Mouse (Mus musculus): ENCODE measurements at regions not wholly inside any gene's neighbourhood (a gene's known extent, or its start where the extent isn't known, plus 50 kb on each side); places are given as distances from the start of the nearest gene placed in this dataset.
"Not testable (repeated sequence)": the region's sequence is repeated elsewhere in the genome, so short reads cannot be mapped to it uniquely, and the experiment has no call there.

DNA sequence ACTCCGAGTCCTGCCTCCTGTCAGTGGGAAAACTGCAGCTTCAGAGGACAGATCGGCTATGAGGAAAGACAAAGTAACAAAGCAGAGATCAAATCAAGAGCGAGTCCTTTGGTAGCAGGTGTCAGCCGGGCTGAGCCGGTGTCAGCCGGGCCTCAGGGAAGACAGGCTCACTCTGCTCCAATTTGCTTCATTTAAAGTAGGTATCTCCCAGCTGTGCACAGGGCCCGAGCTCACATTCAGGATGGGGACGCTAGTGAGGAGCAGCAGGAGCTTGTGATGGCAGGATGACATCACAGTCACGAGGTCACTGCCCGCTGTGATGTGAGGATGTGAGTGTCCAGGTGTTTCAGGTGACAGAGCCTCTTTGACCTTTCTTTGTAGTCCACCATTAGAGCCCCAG is 137.8 kb upstream of the Sfswap start:
- H3K9me3 ChIP-seq: no peaks in the 10 kb centered on the region
- no peaks in the 10 kb centered on the region for H3K27me3 ChIP-seq (ENCODE audit: poor library complexity, severe bottlenecking)
- H3K4me1 ChIP-seq: peaks cover 8% of the 10 kb centered on the region; the same call in 1 of the 2 replicates
- no peak overlapping the region for H3K27ac ChIP-seq
- WGBS: 84% methylated on average over 10 of the region's 10 CpGs
- H3K36me3 ChIP-seq (replicated peaks): no peaks in the 10 kb centered on the region
- DNase-seq (ENCODE audit: extremely low spot score, low spot score): no peak
- H3K4me3 ChIP-seq: no peak overlapping the region

DNA sequence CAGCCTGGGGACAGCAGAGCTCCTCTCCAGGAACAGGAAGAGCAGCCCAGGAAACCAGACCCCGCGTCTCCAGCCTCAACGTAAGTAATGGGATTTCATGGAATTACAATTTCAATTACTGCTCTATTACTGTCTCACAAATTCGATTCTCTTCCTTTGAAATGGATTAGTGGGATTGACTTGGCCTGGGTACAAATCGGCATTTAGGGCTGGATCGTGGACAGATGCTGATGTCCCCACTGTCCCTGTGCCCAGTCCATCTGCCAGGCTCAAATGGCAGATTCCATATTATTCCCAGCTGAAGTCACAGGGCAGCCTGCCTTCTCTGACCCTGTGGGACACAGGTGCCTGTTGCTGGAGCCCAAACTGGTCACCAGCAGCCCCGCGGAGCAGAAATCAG is 136.0 kb upstream of the Sfswap start:
- DNase-seq (ENCODE audit: extremely low spot score, low spot score): no peak
- 82% methylated on average over 8 of the region's 8 CpGs for WGBS

DNA sequence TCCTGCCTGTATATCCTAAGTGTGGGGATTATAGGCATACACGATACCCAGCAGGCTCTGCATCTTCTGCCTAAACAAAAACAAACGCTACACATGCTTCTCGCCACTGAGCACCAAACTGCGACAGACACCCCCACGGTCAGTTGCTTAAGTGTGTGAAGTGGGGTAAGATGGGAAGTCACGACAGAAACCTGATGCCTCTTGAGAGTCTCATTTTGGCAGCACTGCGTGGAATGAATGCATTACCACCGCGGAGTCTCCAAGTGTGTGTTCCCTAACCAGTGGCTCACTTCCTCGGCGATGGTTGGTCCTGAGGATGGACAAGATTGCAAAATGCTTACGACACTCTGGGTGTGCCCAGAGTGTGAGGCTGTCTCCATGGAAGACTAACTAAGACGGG is 133.8 kb upstream of the Sfswap start:
- no peaks in the 10 kb centered on the region for H3K36me3 ChIP-seq (replicated peaks)
- no peak for DNase-seq (ENCODE audit: extremely low spot score, low spot score)
- H3K4me1 ChIP-seq: no peaks in the 10 kb centered on the region
- no peak overlapping the region for H3K4me3 ChIP-seq
- no peaks in the 10 kb centered on the region for H3K9me3 ChIP-seq
- 91% methylated on average over 13 of the region's 13 CpGs for WGBS
- H3K27ac ChIP-seq: no peak overlapping the region
- no peaks in the 10 kb centered on the region for H3K27me3 ChIP-seq (ENCODE audit: poor library complexity, severe bottlenecking)

More for the DNA sequence above, 136.0 kb upstream of the Sfswap start:
- no peaks in the 10 kb centered on the region for H3K9me3 ChIP-seq
- no peaks in the 10 kb centered on the region for H3K36me3 ChIP-seq (replicated peaks)
- no peaks in the 10 kb centered on the region for H3K27me3 ChIP-seq (ENCODE audit: poor library complexity, severe bottlenecking)
- H3K4me3 ChIP-seq: no peak overlapping the region
- H3K4me1 ChIP-seq: peaks cover 5% of the 10 kb centered on the region; the same call in 1 of the 2 replicates
- no peak overlapping the region for H3K27ac ChIP-seq

DNA sequence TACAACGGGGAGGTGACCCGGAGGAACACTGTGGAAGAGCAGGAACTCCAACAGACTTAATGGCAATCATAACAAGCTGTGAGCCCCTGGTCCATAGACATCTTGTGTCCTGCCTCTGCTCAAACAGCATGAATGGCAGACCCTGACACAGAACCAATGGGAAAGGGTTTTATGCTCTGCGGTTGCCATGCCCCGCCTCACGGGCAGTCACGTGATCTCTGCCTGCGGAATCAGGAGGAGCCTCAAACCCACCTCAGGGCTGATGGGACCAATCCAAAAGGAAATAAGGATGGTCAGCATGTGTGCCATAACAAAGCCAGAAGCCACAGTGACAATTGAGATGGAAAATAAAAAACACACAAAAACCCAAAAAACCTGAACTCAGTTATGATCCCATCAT is 120.2 kb upstream of the Sfswap start:
- H3K27me3 ChIP-seq (ENCODE audit: poor library complexity, severe bottlenecking): no peaks in the 10 kb centered on the region
- no peak overlapping the region for H3K4me3 ChIP-seq
- peaks cover 9% of the 10 kb centered on the region; the same call in 1 of the 2 replicates for H3K9me3 ChIP-seq
- WGBS: 95% methylated on average over 7 of the region's 7 CpGs
- H3K27ac ChIP-seq: no peak overlapping the region
- no peaks in the 10 kb centered on the region for H3K36me3 ChIP-seq (replicated peaks)
- DNase-seq (ENCODE audit: extremely low spot score, low spot score): no peak
- peaks cover under 1% of the 10 kb centered on the region; the same call in 1 of the 2 replicates for H3K4me1 ChIP-seq

DNA sequence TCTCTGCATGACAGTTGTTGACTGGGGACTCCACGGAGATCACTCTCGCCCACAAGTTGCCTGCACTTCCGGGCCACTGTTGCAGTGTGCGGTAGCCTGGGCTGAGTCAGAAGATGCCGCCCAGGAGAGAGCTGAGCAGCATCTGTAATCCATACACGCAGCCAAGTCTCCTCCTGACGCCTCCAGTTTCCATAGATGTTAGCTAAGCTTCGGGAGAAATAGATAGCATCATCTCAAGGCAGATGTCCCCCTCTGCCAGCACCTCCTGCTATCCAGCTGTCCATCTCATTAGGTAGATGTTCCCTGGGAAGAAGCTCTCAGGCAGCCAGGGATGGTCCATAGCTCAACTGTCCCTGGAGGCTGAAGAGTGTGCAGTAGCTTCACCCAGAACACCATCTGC is 116.0 kb upstream of the Sfswap start:
- DNase-seq (ENCODE audit: extremely low spot score, low spot score): no peak
- WGBS: 89% methylated on average over 8 of the region's 8 CpGs
- Histone ChIP-seq H3K27ac (no peak overlapping the region), H3K36me3 (replicated peaks) (no peaks in the 10 kb centered on the region), H3K9me3 (no peaks in the 10 kb centered on the region), H3K4me3 (no peak overlapping the region), H3K27me3 (ENCODE audit: poor library complexity, severe bottlenecking) (no peaks in the 10 kb centered on the region), H3K4me1 (peaks cover 7% of the 10 kb centered on the region)

DNA sequence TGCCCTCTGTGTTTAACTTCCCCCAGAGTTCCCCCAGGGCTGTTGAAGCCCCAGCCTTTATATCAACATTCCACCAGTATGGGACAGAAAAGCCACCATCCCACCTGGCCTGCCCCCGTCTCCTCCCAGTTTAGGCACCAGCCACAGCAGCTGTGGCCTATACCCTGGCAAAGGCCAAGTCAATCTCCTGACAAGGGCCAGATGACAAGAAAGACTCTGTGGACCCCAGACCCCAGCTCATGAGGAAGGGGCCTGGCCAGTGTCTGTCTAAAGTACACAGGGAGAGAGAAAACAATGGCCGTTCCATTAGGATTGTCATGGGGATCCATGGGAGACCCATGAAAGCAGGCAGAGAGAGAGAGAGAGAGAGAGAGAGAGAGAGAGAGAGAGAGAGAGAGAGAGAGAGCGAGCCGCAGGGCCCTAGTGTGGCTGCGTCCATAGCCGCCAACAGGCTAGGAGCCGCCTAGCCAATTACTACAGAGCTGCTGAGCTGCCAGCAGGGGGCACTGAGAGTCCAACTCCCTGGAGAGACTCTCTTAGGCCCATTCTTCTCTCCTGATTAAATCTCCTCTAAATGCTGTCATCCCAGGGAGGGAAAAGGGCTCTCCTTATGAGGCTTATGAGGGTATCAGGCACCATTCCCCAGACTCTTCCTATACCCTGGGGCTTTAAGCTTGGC is 114.9 kb upstream of the Sfswap start:
- not testable (repeated sequence) for H3K4me3 ChIP-seq; H3K9me3 ChIP-seq; H3K36me3 ChIP-seq (replicated peaks); H3K27me3 ChIP-seq (ENCODE audit: poor library complexity, severe bottlenecking); H3K4me1 ChIP-seq
- 0 out of 2 replicates have a peak overlapping the region, but pooled peaks have one; percentile 44 for H3K27ac ChIP-seq
- 52% methylated on average over 2 of the region's 7 CpGs for WGBS
- peak; percentile 23 for DNase-seq (ENCODE audit: extremely low spot score, low spot score)

DNA sequence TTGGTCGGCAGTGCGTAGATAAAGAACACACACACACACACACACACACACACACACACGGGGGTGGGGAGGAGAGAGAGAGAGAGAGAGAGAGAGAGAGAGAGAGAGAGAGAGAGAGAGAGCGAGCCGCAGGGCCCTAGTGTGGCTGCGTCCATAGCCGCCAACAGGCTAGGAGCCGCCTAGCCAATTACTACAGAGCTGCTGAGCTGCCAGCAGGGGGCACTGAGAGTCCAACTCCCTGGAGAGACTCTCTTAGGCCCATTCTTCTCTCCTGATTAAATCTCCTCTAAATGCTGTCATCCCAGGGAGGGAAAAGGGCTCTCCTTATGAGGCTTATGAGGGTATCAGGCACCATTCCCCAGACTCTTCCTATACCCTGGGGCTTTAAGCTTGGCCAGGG is 114.3 kb upstream of the Sfswap start:
- not testable (repeated sequence) for DNase-seq (ENCODE audit: extremely low spot score, low spot score); H3K27me3 ChIP-seq (ENCODE audit: poor library complexity, severe bottlenecking); H3K9me3 ChIP-seq; H3K4me1 ChIP-seq; H3K36me3 ChIP-seq (replicated peaks); H3K27ac ChIP-seq; H3K4me3 ChIP-seq
- WGBS: no CpG with 5 or more reads among the region's 8 CpGs

DNA sequence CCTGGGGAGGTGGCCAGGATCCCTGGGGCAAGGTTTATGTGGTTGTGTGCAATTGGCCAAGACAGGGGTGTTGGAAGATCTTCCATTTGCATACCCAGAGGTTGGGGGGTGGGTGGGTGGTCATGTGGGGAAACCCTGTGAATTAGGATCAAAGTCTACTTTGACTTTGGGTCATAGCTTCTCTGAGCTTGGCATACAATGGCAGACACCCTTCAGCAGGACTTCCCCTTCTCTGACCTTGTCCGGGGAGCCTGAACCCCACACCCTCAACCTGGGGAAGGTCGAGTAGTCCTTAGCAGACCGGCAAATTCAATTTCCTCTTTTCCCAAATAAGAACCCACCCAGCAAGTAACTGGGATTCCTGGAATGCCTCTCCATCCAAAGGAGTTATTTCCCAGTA is 113.7 kb upstream of the Sfswap start:
- Histone ChIP-seq H3K4me3 (no peak overlapping the region), H3K27ac (no peak overlapping the region), H3K9me3 (no peaks in the 10 kb centered on the region), H3K4me1 (peaks cover 7% of the 10 kb centered on the region), H3K36me3 (replicated peaks) (no peaks in the 10 kb centered on the region), H3K27me3 (ENCODE audit: poor library complexity, severe bottlenecking) (0 out of 2 replicates have a peak, but pooled peaks cover 3% of the 10 kb centered on the region)
- DNase-seq (ENCODE audit: extremely low spot score, low spot score): no peak
- WGBS: 73% methylated on average over 3 of the region's 3 CpGs

DNA sequence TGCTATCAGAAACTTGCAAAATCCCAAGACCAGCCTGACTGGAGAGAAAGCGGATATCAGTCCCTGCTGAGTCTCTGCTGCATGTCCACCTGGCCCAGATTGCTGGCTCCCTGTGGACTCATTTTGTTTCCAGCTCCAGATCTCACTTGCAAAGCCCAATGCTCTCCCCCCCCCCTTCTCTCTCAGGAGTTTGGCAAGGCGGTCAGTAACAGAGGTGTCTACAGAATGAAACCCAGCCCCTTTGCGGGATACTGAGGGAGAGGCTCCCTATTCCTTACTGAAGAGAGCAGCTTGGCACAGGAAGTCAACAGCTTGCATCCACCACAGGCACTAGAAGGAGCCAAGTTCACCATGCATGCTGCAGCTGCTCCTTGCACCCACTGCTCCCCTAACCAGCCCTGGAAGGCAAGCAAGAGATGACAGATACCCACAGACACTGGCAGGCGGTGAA is 110.1 kb upstream of the Sfswap start:
- H3K4me1 ChIP-seq: peaks cover 5% of the 10 kb centered on the region
- H3K27ac ChIP-seq: no peak overlapping the region
- 63% methylated on average over 4 of the region's 4 CpGs for WGBS
- H3K27me3 ChIP-seq (ENCODE audit: poor library complexity, severe bottlenecking): 0 out of 2 replicates have a peak, but pooled peaks cover 3% of the 10 kb centered on the region
- DNase-seq (ENCODE audit: extremely low spot score, low spot score): no peak
- no peaks in the 10 kb centered on the region for H3K9me3 ChIP-seq
- no peaks in the 10 kb centered on the region for H3K36me3 ChIP-seq (replicated peaks)
- no peak overlapping the region for H3K4me3 ChIP-seq

DNA sequence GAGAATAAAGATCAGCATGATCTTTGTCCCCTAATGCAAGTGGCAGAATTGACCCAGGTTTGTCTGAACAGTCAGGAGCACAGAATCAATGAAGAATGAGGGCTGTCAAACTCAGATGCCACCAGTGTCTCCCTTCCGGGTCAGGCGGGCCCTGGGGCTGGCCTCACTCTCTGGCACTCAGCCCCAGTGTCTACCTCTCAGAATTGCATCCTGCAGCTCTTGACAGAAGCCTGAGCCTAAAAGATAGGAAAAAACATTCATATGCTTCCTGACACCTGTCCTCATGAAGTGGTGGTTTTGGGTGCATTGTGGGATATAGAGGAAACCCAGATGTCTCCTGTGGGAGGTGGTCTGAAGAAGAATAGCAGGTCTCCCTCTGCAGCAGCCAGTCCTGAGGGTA is 107.9 kb upstream of the Sfswap start:
- Histone ChIP-seq H3K36me3 (replicated peaks) (no peaks in the 10 kb centered on the region), H3K27me3 (ENCODE audit: poor library complexity, severe bottlenecking) (0 out of 2 replicates have a peak, but pooled peaks cover 3% of the 10 kb centered on the region), H3K4me3 (no peak overlapping the region), H3K9me3 (no peaks in the 10 kb centered on the region), H3K27ac (no peak overlapping the region), H3K4me1 (no peaks in the 10 kb centered on the region)
- WGBS: 90% methylated on average over 2 of the region's 2 CpGs
- DNase-seq (ENCODE audit: extremely low spot score, low spot score): no peak

DNA sequence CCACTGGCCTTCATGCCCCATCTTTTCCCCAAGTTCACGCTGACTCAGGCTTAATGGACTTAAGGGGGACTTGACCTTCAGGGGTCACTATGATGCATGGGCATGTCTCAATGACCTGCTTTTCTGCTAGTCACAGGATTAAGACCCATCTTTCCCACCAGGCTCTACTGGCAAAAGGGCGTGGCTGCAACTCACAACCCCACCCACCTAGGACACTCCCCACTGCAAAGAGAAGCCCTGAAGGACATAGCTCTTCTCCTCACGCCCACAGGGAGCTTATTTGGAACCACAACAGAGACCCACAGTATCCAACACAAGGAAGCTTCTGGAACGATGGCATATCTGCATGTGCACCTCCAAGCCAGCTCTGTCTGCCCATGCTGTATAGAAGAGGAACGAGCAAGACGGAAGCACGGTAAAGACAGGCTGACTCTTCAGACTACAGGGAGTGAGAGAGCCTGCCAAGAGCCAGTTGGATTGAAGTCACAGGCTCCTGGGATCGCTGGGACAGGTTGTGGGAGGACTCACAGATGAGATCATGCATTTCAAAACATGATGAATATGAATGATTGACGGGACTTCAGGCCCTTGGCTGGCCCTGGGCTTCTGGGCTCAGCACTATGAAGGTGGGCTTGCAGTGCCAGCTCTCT is 107.3 kb upstream of the Sfswap start:
- H3K4me1 ChIP-seq: no peaks in the 10 kb centered on the region
- H3K27ac ChIP-seq: no peak overlapping the region
- H3K9me3 ChIP-seq: no peaks in the 10 kb centered on the region
- 83% methylated on average over 9 of the region's 9 CpGs for WGBS
- H3K36me3 ChIP-seq (replicated peaks): no peaks in the 10 kb centered on the region
- 0 out of 2 replicates have a peak, but pooled peaks cover 3% of the 10 kb centered on the region for H3K27me3 ChIP-seq (ENCODE audit: poor library complexity, severe bottlenecking)
- H3K4me3 ChIP-seq: no peak overlapping the region
- DNase-seq (ENCODE audit: extremely low spot score, low spot score): no peak

DNA sequence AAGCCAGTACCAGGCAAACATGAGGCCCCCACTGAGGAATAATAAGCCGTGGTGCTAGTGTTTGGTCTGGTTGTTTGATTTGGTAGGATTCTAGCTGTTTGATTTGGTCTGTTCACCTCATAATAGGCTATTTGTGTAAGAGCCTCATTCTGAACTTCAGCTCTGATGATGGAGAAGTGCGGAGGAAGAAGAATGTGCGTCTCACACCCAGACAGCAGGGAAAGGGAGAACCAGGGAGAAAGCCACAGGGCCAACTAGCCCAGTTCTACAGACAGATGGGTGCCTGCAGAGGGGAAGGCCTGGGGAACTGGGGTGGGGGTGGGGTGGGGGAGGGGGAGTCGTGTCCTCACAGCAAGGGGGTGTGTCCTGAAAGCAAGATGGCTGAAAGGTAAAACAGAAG is 106.6 kb upstream of the Sfswap start:
- no peak overlapping the region for H3K27ac ChIP-seq
- no peaks in the 10 kb centered on the region for H3K36me3 ChIP-seq (replicated peaks)
- H3K4me3 ChIP-seq: no peak overlapping the region
- H3K9me3 ChIP-seq: no peaks in the 10 kb centered on the region
- 87% methylated on average over 3 of the region's 4 CpGs for WGBS
- 0 out of 2 replicates have a peak, but pooled peaks cover 3% of the 10 kb centered on the region for H3K27me3 ChIP-seq (ENCODE audit: poor library complexity, severe bottlenecking)
- H3K4me1 ChIP-seq: no peaks in the 10 kb centered on the region
- DNase-seq (ENCODE audit: extremely low spot score, low spot score): no peak

DNA sequence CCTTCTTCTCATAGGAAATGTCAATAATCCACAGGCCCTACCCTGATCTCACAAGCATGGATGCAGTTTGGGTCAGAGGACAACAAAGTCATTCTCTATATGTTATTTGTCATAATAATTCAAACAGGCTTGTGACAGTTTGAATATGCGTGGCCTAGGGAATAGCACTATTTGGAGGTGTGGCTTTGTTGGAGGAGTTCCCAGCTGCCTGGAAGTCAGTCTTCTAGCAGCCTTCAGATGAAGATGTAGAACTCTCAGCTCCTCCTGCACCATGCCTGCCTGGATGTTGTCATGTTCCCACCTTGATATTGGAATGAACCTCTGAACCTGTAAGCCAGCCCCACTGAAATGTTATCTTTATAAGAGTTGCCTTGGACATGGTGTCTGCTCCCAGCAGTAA is 103.7 kb upstream of the Sfswap start:
- no peaks in the 10 kb centered on the region for H3K27me3 ChIP-seq (ENCODE audit: poor library complexity, severe bottlenecking)
- WGBS: 98% methylated on average over 1 of the region's 1 CpGs
- H3K36me3 ChIP-seq (replicated peaks): no peaks in the 10 kb centered on the region
- DNase-seq (ENCODE audit: extremely low spot score, low spot score): no peak
- no peaks in the 10 kb centered on the region for H3K4me1 ChIP-seq
- H3K27ac ChIP-seq: no peak overlapping the region
- no peak overlapping the region for H3K4me3 ChIP-seq
- no peaks in the 10 kb centered on the region for H3K9me3 ChIP-seq
